Mouse (Mus musculus): ENCODE results near the gene Gca. TPM values are rescaled to one million over a fixed set of nuclear protein-coding genes. Genes with fewer than 3 reads are reported as not detected.
A peak's percentile ranks its signal among the peaks of the same experiment; 100 is the strongest.

Gene Gca
- 1.8 and 2.0 TPM in 2 replicates for polyA plus RNA-seq (2016; fragmentation: Nextera tagmentation; extraction: Ambion mirVana)

GRCm38 (mm10) chr2:62664135-62664670 is at the start of gene Gca:
Gene Gca, plus strand, starts transcription at chr2:62664285.
- ATAC-seq = peak; percentile 100
- Histone ChIP-seq H3K9me3 (replicated peaks) (no peaks in the 10 kb centered on the region), H3K27me3 (replicated peaks) (no peaks in the 10 kb centered on the region), H3K4me3 (peak within 1 kb of the TSS; percentile 61), H3K9ac (peak within 1 kb of the TSS; percentile 55), H3K36me3 (no peaks in the 10 kb centered on the region), H3K4me1 (peaks cover 4% of the 10 kb centered on the region; the same call in 1 of the 2 replicates), H3K27ac (no peak within 1 kb of the TSS), H3K4me2 (peak within 1 kb of the TSS; percentile 78)
- 1% methylated on average over 43 of the region's 43 CpGs for WGBS (ENCODE audit: insufficient replicate concordance)

- Histone ChIP-seq H3K9ac (no peak overlapping the region), H3K4me1 (peaks cover 42% of the 10 kb centered on the region), H3K27ac (peak overlapping the region; percentile 92), H3K36me3 (no peaks in the 10 kb centered on the region), H3K4me3 (no peak overlapping the region), H3K27me3 (replicated peaks) (no peaks in the 10 kb centered on the region), H3K4me2 (peak overlapping the region; percentile 54), H3K9me3 (replicated peaks) (no peaks in the 10 kb centered on the region)
- WGBS (ENCODE audit: insufficient replicate concordance) = 14% methylated on average over 7 of the region's 7 CpGs
- peak; percentile 99 for ATAC-seq
These were observed 45.1 kb upstream of the Gca start for GRCm38 (mm10) chr2:62618934-62619341.

GRCm38 (mm10) chr2:62619679-62620078 is 44.4 kb upstream of the Gca start:
- Histone ChIP-seq H3K27ac (peak overlapping the region; percentile 96), H3K9me3 (replicated peaks) (no peaks in the 10 kb centered on the region), H3K4me1 (peaks cover 42% of the 10 kb centered on the region), H3K4me2 (peak overlapping the region; percentile 55), H3K36me3 (no peaks in the 10 kb centered on the region), H3K27me3 (replicated peaks) (no peaks in the 10 kb centered on the region), H3K9ac (peak overlapping the region; percentile 53), H3K4me3 (no peak overlapping the region)
- WGBS (ENCODE audit: insufficient replicate concordance) = 15% methylated on average over 2 of the region's 2 CpGs
- peak; percentile 87 for ATAC-seq

- Histone ChIP-seq H3K4me2 (no peak overlapping the region), H3K4me1 (peaks cover 31% of the 10 kb centered on the region), H3K27me3 (replicated peaks) (no peaks in the 10 kb centered on the region), H3K4me3 (no peak overlapping the region), H3K27ac (peak overlapping the region; percentile 5; the same call in 1 of the 2 replicates), H3K9ac (no peak overlapping the region), H3K36me3 (no peaks in the 10 kb centered on the region), H3K9me3 (replicated peaks) (no peaks in the 10 kb centered on the region)
- no peak for ATAC-seq
- 80% methylated on average over 8 of the region's 8 CpGs for WGBS (ENCODE audit: insufficient replicate concordance)
These were observed 41.1 kb upstream of the Gca start for GRCm38 (mm10) chr2:62623024-62623441.

GRCm38 (mm10) chr2:62627728-62628127 is 36.4 kb upstream of the Gca start:
- 5% methylated on average over 5 of the region's 5 CpGs for WGBS (ENCODE audit: insufficient replicate concordance)
- H3K4me1 ChIP-seq = peaks cover 6% of the 10 kb centered on the region; the same call in 1 of the 2 replicates

GRCm38 (mm10) chr2:62628356-62628755 is 35.7 kb upstream of the Gca start:
- no peaks in the 10 kb centered on the region for H3K36me3 ChIP-seq
- H3K9ac ChIP-seq = no peak overlapping the region
- ATAC-seq = no peak
- no peak overlapping the region for H3K27ac ChIP-seq
- H3K4me3 ChIP-seq = no peak overlapping the region
- peaks cover 3% of the 10 kb centered on the region; the same call in 1 of the 2 replicates for H3K4me1 ChIP-seq
- H3K9me3 ChIP-seq (replicated peaks) = no peaks in the 10 kb centered on the region
- H3K27me3 ChIP-seq (replicated peaks) = no peaks in the 10 kb centered on the region
- H3K4me2 ChIP-seq = no peak overlapping the region
- 91% methylated on average over 5 of the region's 5 CpGs for WGBS (ENCODE audit: insufficient replicate concordance)

More at GRCm38 (mm10) chr2:62627728-62628127, 36.4 kb upstream of the Gca start:
- ATAC-seq = no peak
- Histone ChIP-seq H3K36me3 (no peaks in the 10 kb centered on the region), H3K4me3 (no peak overlapping the region), H3K27ac (no peak overlapping the region), H3K4me2 (no peak overlapping the region), H3K27me3 (replicated peaks) (no peaks in the 10 kb centered on the region), H3K9ac (no peak overlapping the region), H3K9me3 (replicated peaks) (no peaks in the 10 kb centered on the region)

- Histone ChIP-seq H3K27me3 (replicated peaks) (no peaks in the 10 kb centered on the region), H3K36me3 (no peaks in the 10 kb centered on the region), H3K27ac (no peak overlapping the region), H3K9ac (no peak overlapping the region), H3K4me1 (peaks cover 3% of the 10 kb centered on the region; the same call in 1 of the 2 replicates), H3K4me3 (no peak overlapping the region), H3K9me3 (replicated peaks) (no peaks in the 10 kb centered on the region), H3K4me2 (no peak overlapping the region)
- WGBS (ENCODE audit: insufficient replicate concordance) = 14% methylated on average over 6 of the region's 6 CpGs
- peak; percentile 58 for ATAC-seq
These were observed 33.6 kb upstream of the Gca start for GRCm38 (mm10) chr2:62630446-62630845.

GRCm38 (mm10) chr2:62639869-62640268 is 24.2 kb upstream of the Gca start:
- no peaks in the 10 kb centered on the region for H3K36me3 ChIP-seq
- no peak overlapping the region for H3K4me3 ChIP-seq
- no peak overlapping the region for H3K27ac ChIP-seq
- H3K27me3 ChIP-seq (replicated peaks) = no peaks in the 10 kb centered on the region
- 72% methylated on average over 2 of the region's 2 CpGs for WGBS (ENCODE audit: insufficient replicate concordance)
- ATAC-seq = no peak
- no peak overlapping the region for H3K9ac ChIP-seq
- H3K4me1 ChIP-seq = peaks cover 14% of the 10 kb centered on the region; the same call in 1 of the 2 replicates
- H3K4me2 ChIP-seq = no peak overlapping the region
- H3K9me3 ChIP-seq (replicated peaks) = no peaks in the 10 kb centered on the region

- no peaks in the 10 kb centered on the region for H3K9me3 ChIP-seq (replicated peaks)
- no peaks in the 10 kb centered on the region for H3K36me3 ChIP-seq
- H3K27me3 ChIP-seq (replicated peaks) = no peaks in the 10 kb centered on the region
- H3K4me2 ChIP-seq = peak overlapping the region; percentile 38
- 56% methylated on average over 21 of the region's 21 CpGs for WGBS (ENCODE audit: insufficient replicate concordance)
- H3K27ac ChIP-seq = no peak overlapping the region
- no peak for ATAC-seq
- H3K4me1 ChIP-seq = peaks cover 28% of the 10 kb centered on the region
- no peak overlapping the region for H3K9ac ChIP-seq
- H3K4me3 ChIP-seq = peak overlapping the region; percentile 6; the same call in 1 of the 2 replicates
These were observed 20.4 kb upstream of the Gca start for GRCm38 (mm10) chr2:62643405-62644305.

- Histone ChIP-seq H3K27me3 (replicated peaks) (no peaks in the 10 kb centered on the region), H3K27ac (no peak overlapping the region), H3K4me2 (peak overlapping the region; percentile 83), H3K9ac (no peak overlapping the region), H3K4me1 (peaks cover 28% of the 10 kb centered on the region), H3K4me3 (peak overlapping the region; percentile 77; the same call in 1 of the 2 replicates), H3K36me3 (no peaks in the 10 kb centered on the region), H3K9me3 (replicated peaks) (no peaks in the 10 kb centered on the region)
- ATAC-seq = no peak
- WGBS (ENCODE audit: insufficient replicate concordance) = 77% methylated on average over 5 of the region's 5 CpGs
These were observed 19.2 kb upstream of the Gca start for GRCm38 (mm10) chr2:62644891-62645290.

GRCm38 (mm10) chr2:62645475-62645874 is 18.6 kb upstream of the Gca start:
- peak overlapping the region; percentile 78 for H3K9ac ChIP-seq
- peak overlapping the region; percentile 83 for H3K4me2 ChIP-seq
- no peaks in the 10 kb centered on the region for H3K36me3 ChIP-seq
- 0 out of 2 replicates have a peak overlapping the region, but pooled peaks have one; percentile 69 for H3K27ac ChIP-seq
- H3K4me3 ChIP-seq = peak overlapping the region; percentile 77
- peak; percentile 58 for ATAC-seq
- H3K9me3 ChIP-seq (replicated peaks) = no peaks in the 10 kb centered on the region
- 21% methylated on average over 12 of the region's 12 CpGs for WGBS (ENCODE audit: insufficient replicate concordance)
- H3K4me1 ChIP-seq = peaks cover 28% of the 10 kb centered on the region
- H3K27me3 ChIP-seq (replicated peaks) = no peaks in the 10 kb centered on the region

Measured in liver, embryonic 12.5 days (tissue).